11 mouse cellular contexts compared by ENCODE assay signal in the genomic region with DNA sequence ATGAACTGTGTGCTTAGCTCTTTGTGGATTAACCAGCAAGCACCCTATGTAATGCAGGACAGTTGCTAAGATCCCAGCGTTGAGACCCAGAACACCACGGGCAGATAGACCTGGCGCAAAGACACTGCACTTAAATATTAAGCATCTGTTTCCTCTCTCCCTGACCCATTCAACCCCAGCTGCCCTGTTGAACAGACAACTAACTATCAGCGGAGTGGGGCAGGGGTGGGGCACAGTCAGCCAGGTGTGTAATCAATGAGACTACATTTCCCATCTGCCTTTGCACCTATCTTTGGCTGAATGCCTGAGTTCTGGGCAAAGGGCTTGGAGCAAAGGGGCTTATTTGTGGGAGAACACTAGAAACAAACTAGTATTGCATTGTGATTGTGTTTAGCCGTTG.
"Had no signal": no experiment of that assay in that cellular context is flagged by ENCODE, and none has a peak within 500 bp of the region (broad histone marks: within the 10 kb centered on the region; RNA-seq: fewer than 3 reads in every experiment).

No protein-coding gene starts in this region.

- H3K4me2 ChIP-seq: hindbrain, embryonic 15.5 days; liver, embryonic 11.5 days; liver, embryonic 15.5 days; neural tube, embryonic 12.5 days had no signal

- ATAC-seq: lung, postnatal 0 days had no signal

- H3K9ac ChIP-seq: hindbrain, embryonic 15.5 days; liver, embryonic 15.5 days; neural tube, embryonic 12.5 days had no signal

- DNase-seq: lung, adult 2 months; lung, postnatal 36 days had no signal

- H3K4me1 ChIP-seq: hindbrain, embryonic 15.5 days; liver, embryonic 15.5 days; neural tube, embryonic 12.5 days had no signal

- H3K27ac ChIP-seq: hindbrain, embryonic 15.5 days; kidney, postnatal 0 days; left cerebral cortex, adult 2 months; limb, embryonic 10.5 days; liver, embryonic 15.5 days; neural tube, embryonic 12.5 days; stomach, postnatal 0 days had no signal

- H3K4me3 ChIP-seq: hindbrain, embryonic 15.5 days; left cerebral cortex, adult 2 months; limb, embryonic 10.5 days; liver, embryonic 15.5 days; neural tube, embryonic 12.5 days had no signal

- H3K9me3 ChIP-seq: hindbrain, embryonic 15.5 days; limb, embryonic 10.5 days; liver, embryonic 15.5 days; neural tube, embryonic 12.5 days had no signal

- H3K27me3 ChIP-seq: hindbrain, embryonic 15.5 days; liver, embryonic 15.5 days; neural tube, embryonic 12.5 days had no signal

- H3K36me3 ChIP-seq: hindbrain, embryonic 15.5 days; limb, embryonic 10.5 days; liver, embryonic 15.5 days; neural tube, embryonic 12.5 days had no signal
